Mouse (Mus musculus) MEL (cell line): Measurements from ENCODE around the gene Nelfcd.

Experiments
- CTCF ChIP-seq, 3 experiments: IDR thresholded peaks in 2 of 3; conservative IDR thresholded peaks in 1 of 3; 2 replicates each; pipeline ENCODE4 v1.5.1; 2011 to 2012; ENCODE audit warnings: low read length in 3 of 3, low read depth in 2 of 3, mild to moderate bottlenecking in 2 of 3, improper control_type of control experiment in 1 of 3, inconsistent platforms in 1 of 3, mixed read lengths in 1 of 3, moderate library complexity in 1 of 3; ENCODE audit not compliant: control insufficient read depth in 1 of 3, insufficient read depth in 1 of 3, poor library complexity in 1 of 3, severe bottlenecking in 1 of 3
- ELF1 ChIP-seq: IDR thresholded peaks from 2 replicates; pipeline ENCODE4 v1.6.1; 2014; ENCODE audit warnings: low read depth, mild to moderate bottlenecking, inconsistent platforms, low read length, improper control_type of control experiment, moderate library complexity
- EP300 ChIP-seq, 2 experiments: IDR thresholded peaks; 2 replicates each; pipeline ENCODE4 v1.6.1; 2011; ENCODE audit warnings: improper control_type of control experiment in 2 of 2, low read length in 2 of 2, low read depth in 1 of 2, mild to moderate bottlenecking in 1 of 2
- GATA1 ChIP-seq: IDR thresholded peaks from 2 replicates; pipeline ENCODE4 v1.6.1; 2011; ENCODE audit warnings: low read depth, low read length, improper control_type of control experiment
- ZMIZ1 ChIP-seq: IDR thresholded peaks from 2 replicates; pipeline ENCODE4 v1.6.1; 2012; ENCODE audit warnings: low read depth, mild to moderate bottlenecking, inconsistent platforms, low read length, improper control_type of control experiment, moderate library complexity

GRCm38 (mm10) chr2:174415731-174416310 is at the start of gene Nelfcd:
- TF ChIP-seq EP300 (IDR thresholded peaks at IDR 0.05; ENCODE audit: low read depth in 1 of 2, low read length in 2 of 2) (no peak), GATA1 (no peak), ZMIZ1 (no peak), CTCF (IDR thresholded peaks at IDR 0.05 in 2 of 3, conservative IDR thresholded peaks at IDR 0.05 in 1 of 3; ENCODE audit: control insufficient read depth in 1 of 3, insufficient read depth in 1 of 3, low read depth in 2 of 3, low read length in 3 of 3, poor library complexity in 1 of 3, severe bottlenecking in 1 of 3) (no peak), ELF1 (no peak)
